Mouse (Mus musculus): ENCODE measurements around the gene Prpf6.

Prpf6 gene

GRCm38 (mm10) chr2:181580131-181580772 lies 11.4 kb upstream of the Prpf6 start:
- no peak for DNase-seq

GRCm38 (mm10) chr2:181581016-181581401 lies 10.7 kb upstream of the Prpf6 start:
- DNase-seq: peak; percentile 66 to 77

GRCm38 (mm10) chr2:181581402-181582120 lies 10.1 kb upstream of the Prpf6 start:
- peak; percentile 74 to 86 for DNase-seq

GRCm38 (mm10) chr2:181582358-181582757 lies 9.3 kb upstream of the Prpf6 start:
- DNase-seq: peak in 1 of 2 experiments; percentile 1

GRCm38 (mm10) chr2:181582939-181583338 lies 8.7 kb upstream of the Prpf6 start:
- no peak for DNase-seq

- DNase-seq: no peak
These were observed 8.0 kb upstream of the Prpf6 start for GRCm38 (mm10) chr2:181583460-181584257.

GRCm38 (mm10) chr2:181584411-181584942 lies 7.2 kb upstream of the Prpf6 start, which contains the start of gene Uckl1:
Gene Uckl1, minus strand, starts transcription at chr2:181584892.
- DNase-seq: no peak

GRCm38 (mm10) chr2:181585506-181585905 lies 6.2 kb upstream of the Prpf6 start:
- no peak for DNase-seq

- no peak for DNase-seq
These were observed 5.5 kb upstream of the Prpf6 start for GRCm38 (mm10) chr2:181586124-181586523.

GRCm38 (mm10) chr2:181587796-181588195 lies 3.9 kb upstream of the Prpf6 start:
- DNase-seq: no peak

GRCm38 (mm10) chr2:181588229-181588780 lies 3.4 kb upstream of the Prpf6 start:
- no peak for DNase-seq

GRCm38 (mm10) chr2:181589011-181589731 lies 2.5 kb upstream of the Prpf6 start:
- no peak for DNase-seq

- no peak for DNase-seq
These were observed 1.9 kb upstream of the Prpf6 start for GRCm38 (mm10) chr2:181589732-181590105.

- no peak for DNase-seq
These were observed 1.2 kb upstream of the Prpf6 start for GRCm38 (mm10) chr2:181590471-181590870.

- peak; percentile 50 to 73 for DNase-seq
These were observed 768 bp downstream of the Prpf6 start, which contains the start of gene Zfp512b for GRCm38 (mm10) chr2:181592231-181593041. Gene Zfp512b, minus strand, starts transcription at chr2:181592803.

- peak in 1 of 2 experiments; percentile 28 for DNase-seq
These were observed 1.4 kb downstream of the Prpf6 start for GRCm38 (mm10) chr2:181593042-181593421.

GRCm38 (mm10) chr2:181593937-181594336 lies 2.3 kb downstream of the Prpf6 start:
- DNase-seq: no peak

GRCm38 (mm10) chr2:181594946-181595696 lies 3.5 kb downstream of the Prpf6 start:
- no peak for DNase-seq

- DNase-seq: no peak
These were observed 4.7 kb downstream of the Prpf6 start for GRCm38 (mm10) chr2:181596221-181596960.
